Mouse (Mus musculus) liver, embryonic 14.5 days (tissue): ENCODE measurements around the gene Unc13a. TPM values are rescaled to one million over a fixed set of nuclear protein-coding genes. Genes with fewer than 3 reads are reported as not detected.

ENCODE experiments used
- ATAC-seq: fragments of 200-750 bp; cut with Nextera tagmentation; 2 replicates; pipeline ENCODE4 v1.8.0; 2017; ENCODE audit warnings: moderate number of reproducible peaks, mild to moderate bottlenecking, moderate library complexity; ENCODE audit not compliant: insufficient read depth
- DNase-seq, 3 experiments: peaks; one replicate each; pipeline ENCODE4 v3.0.0-alpha.2; 2012 to 2013; ENCODE audit warnings: low read depth in 3 of 3, low spot score in 3 of 3
- H3K27ac ChIP-seq: fragments of 300-500 bp; sonication (generic); 2 replicates; pipeline ENCODE4 v1.5.1; 2014; ENCODE audit warnings: moderate library complexity, mild to moderate bottlenecking, control low read depth, inconsistent platforms
- H3K27me3 ChIP-seq: fragments of 300-500 bp; sonication (generic); 2 replicates; pipeline ENCODE4 v1.6.1; 2014; ENCODE audit warnings: mild to moderate bottlenecking, low read length, moderate library complexity; ENCODE audit not compliant: control insufficient read depth, insufficient read depth
- H3K36me3 ChIP-seq: fragments of 300-500 bp; sonication (generic); replicated peaks from 2 replicates; pipeline ENCODE4 v1.6.1; 2014; ENCODE audit warnings: low read depth; ENCODE audit not compliant: control insufficient read depth, insufficient read depth
- H3K4me1 ChIP-seq, 2 experiments: fragments of 200-500 bp in 1 of 2; fragments of 300-500 bp in 1 of 2; sonication (generic) in 1 of 2; replicated peaks; 2 replicates each; pipeline ENCODE4 v1.6.1; 2012 to 2014; ENCODE audit warnings: antibody characterized with exemption in 1 of 2, inconsistent platforms in 1 of 2, low read length in 1 of 2; ENCODE audit not compliant: control insufficient read depth in 2 of 2, insufficient read depth in 2 of 2
- H3K4me2 ChIP-seq: fragments of 300-500 bp; sonication (generic); 2 replicates; pipeline ENCODE4 v1.6.1; 2014; ENCODE audit warnings: low read depth, mild to moderate bottlenecking, control low read depth, moderate library complexity
- H3K4me3 ChIP-seq, 2 experiments: fragments of 200-500 bp in 1 of 2; fragments of 300-500 bp in 1 of 2; sonication (generic) in 1 of 2; 2 replicates each; pipeline ENCODE4 v1.5.1; 2012 to 2014; ENCODE audit warnings: low read depth in 2 of 2, low read length in 2 of 2, mild to moderate bottlenecking in 2 of 2, control low read depth in 1 of 2, inconsistent platforms in 1 of 2, moderate library complexity in 1 of 2; ENCODE audit not compliant: insufficient read depth in 1 of 2
- H3K9ac ChIP-seq: fragments of 300-500 bp; sonication (generic); replicated peaks from 2 replicates; pipeline ENCODE4 v1.6.1; 2014; ENCODE audit warnings: mild to moderate bottlenecking, control low read depth, moderate library complexity
- H3K9me3 ChIP-seq: fragments of 300-500 bp; sonication (generic); 2 replicates; pipeline ENCODE4 v1.6.1; 2016; ENCODE audit warnings: low read length, mixed read lengths; ENCODE audit not compliant: control insufficient read depth
- CTCF ChIP-seq: IDR thresholded peaks from 2 replicates; pipeline ENCODE4 v1.5.1; 2016; ENCODE audit warnings: antibody characterized with exemption, low read depth, control low read depth
- EP300 ChIP-seq: IDR thresholded peaks from 2 replicates; pipeline ENCODE4 v1.6.1; 2016; ENCODE audit warnings: antibody characterized with exemption, low read depth
- WGBS: fragments of 180-500 bp; shearing (Covaris S2); extraction: QIAGEN DNeasy Blood & Tissue Kit; methylation state at CpG from one replicate; pipeline ENCODE4 v1.1.7; 2014; ENCODE audit not compliant: insufficient replicate concordance; 5-methylcytosine and 5-hydroxymethylcytosine counted together
- polyA plus RNA-seq, 2 experiments: library from polyadenylated mRNA; depleted of rRNA in 1 of 2; stranded (reverse) in 1 of 2; unstranded in 1 of 2; fragments of >200 nt; fragmentation: Nextera tagmentation in 1 of 2; extraction: Ambion mirVana in 1 of 2; gene quantifications; 2 replicates each; pipeline versions ENCODE4 v1.2.1 to v1.2.3; 2012 to 2014

Unc13a gene
- polyA plus RNA-seq, 2 experiments = 0.13 to 0.34 TPM

- Histone ChIP-seq H3K9me3 (peaks cover 3% of the 10 kb centered on the region), H3K4me3 (no peak overlapping the region), H3K36me3 (peaks cover 26% of the 10 kb centered on the region), H3K4me2 (no peak overlapping the region), H3K27ac (no peak overlapping the region), H3K9ac (no peak overlapping the region), H3K27me3 (peaks cover 14% of the 10 kb centered on the region), H3K4me1 (peaks cover 7 to 14% of the 10 kb centered on the region in 2 experiments)
- ATAC-seq = no peak
- DNase-seq = no peak
- no peak for TF ChIP-seq CTCF
- no peak for TF ChIP-seq EP300
- WGBS = 61% methylated on average over 9 of the region's 9 CpGs
These were observed 44.8 kb downstream of the Unc13a start for GRCm38 (mm10) chr8:71626753-71627152.

GRCm38 (mm10) chr8:71625088-71625487 is 46.5 kb downstream of the Unc13a start:
- no peak overlapping the region for H3K4me2 ChIP-seq
- H3K27me3 ChIP-seq = peaks cover 7% of the 10 kb centered on the region
- no peak overlapping the region for H3K27ac ChIP-seq
- peaks cover 28% of the 10 kb centered on the region for H3K36me3 ChIP-seq
- H3K9ac ChIP-seq = no peak overlapping the region
- DNase-seq (no peak), ATAC-seq (no peak)
- H3K4me1 ChIP-seq = peaks cover 7 to 14% of the 10 kb centered on the region in 2 experiments
- 32% methylated on average over 1 of the region's 1 CpGs for WGBS
- TF ChIP-seq EP300 = no peak
- no peak for TF ChIP-seq CTCF
- H3K9me3 ChIP-seq = peaks cover 3% of the 10 kb centered on the region
- H3K4me3 ChIP-seq = no peak overlapping the region

- no peak overlapping the region for H3K27ac ChIP-seq
- H3K36me3 ChIP-seq = peaks cover 45% of the 10 kb centered on the region
- no peak overlapping the region for H3K4me2 ChIP-seq
- H3K4me3 ChIP-seq = no peak overlapping the region
- no peak for ATAC-seq
- no peaks in the 10 kb centered on the region for H3K4me1 ChIP-seq
- no peaks in the 10 kb centered on the region for H3K27me3 ChIP-seq
- DNase-seq = no peak
- 78% methylated on average over 2 of the region's 2 CpGs for WGBS
- no peak overlapping the region for H3K9ac ChIP-seq
- H3K9me3 ChIP-seq = peaks cover 3% of the 10 kb centered on the region
- TF ChIP-seq EP300 = no peak
- TF ChIP-seq CTCF = no peak
These were observed 51.8 kb downstream of the Unc13a start for GRCm38 (mm10) chr8:71619786-71620185.

- H3K4me1 ChIP-seq = peaks cover 6 to 14% of the 10 kb centered on the region in 2 experiments
These were observed 58.1 kb downstream of the Unc13a start for GRCm38 (mm10) chr8:71613418-71613817.

GRCm38 (mm10) chr8:71612141-71612540 is 59.4 kb downstream of the Unc13a start:
- ATAC-seq (no peak), DNase-seq (no peak)
- Histone ChIP-seq H3K9me3 (no peaks in the 10 kb centered on the region), H3K27ac (no peak overlapping the region), H3K27me3 (no peaks in the 10 kb centered on the region), H3K4me3 (peak overlapping the region; percentile 72 to 91), H3K4me1 (peaks cover 6 to 14% of the 10 kb centered on the region in 2 experiments), H3K4me2 (peak overlapping the region; percentile 99), H3K36me3 (peaks cover 7% of the 10 kb centered on the region), H3K9ac (peak overlapping the region; percentile 83)
- WGBS = 37% methylated on average over 5 of the region's 5 CpGs
- TF ChIP-seq EP300 (no peak), CTCF (no peak)

More at GRCm38 (mm10) chr8:71613418-71613817, 58.1 kb downstream of the Unc13a start:
- ATAC-seq = no peak
- Histone ChIP-seq H3K36me3 (peaks cover 11% of the 10 kb centered on the region), H3K4me2 (no peak overlapping the region), H3K27ac (no peak overlapping the region), H3K9ac (no peak overlapping the region), H3K9me3 (no peaks in the 10 kb centered on the region), H3K27me3 (no peaks in the 10 kb centered on the region), H3K4me3 (no peak overlapping the region)
- DNase-seq = no peak
- 38% methylated on average over 4 of the region's 4 CpGs for WGBS
- no peak for TF ChIP-seq EP300
- TF ChIP-seq CTCF = no peak
